Mouse (Mus musculus) midbrain, embryonic 11.5 days (tissue): ENCODE data around the gene Zbtb20. TPM values are rescaled to one million over a fixed set of nuclear protein-coding genes. Genes with fewer than 3 reads are reported as not detected.

Experiments used
- ATAC-seq: fragments of 200-750 bp; cut with Nextera tagmentation; 2 replicates; pipeline ENCODE4 v1.8.0; 2017; ENCODE audit warnings: moderate TSS enrichment, moderate library complexity; ENCODE audit not compliant: low FRiP score
- DNase-seq: peaks from one replicate; pipeline ENCODE4 v3.0.0; 2015; ENCODE audit warnings: low spot score; ENCODE audit errors: missing footprints
- H3K27ac ChIP-seq: fragments of 300-500 bp; sonication (generic); 2 replicates; pipeline ENCODE4 v1.5.1; 2014; ENCODE audit warnings: low read depth, low read length
- H3K27me3 ChIP-seq: fragments of 300-500 bp; sonication (generic); 2 replicates; pipeline ENCODE4 v1.6.1; 2014; ENCODE audit warnings: mild to moderate bottlenecking, low read length, moderate library complexity, mixed read lengths; ENCODE audit not compliant: control insufficient read depth, insufficient read depth
- H3K36me3 ChIP-seq: fragments of 300-500 bp; sonication (generic); 2 replicates; pipeline ENCODE4 v1.6.1; 2014; ENCODE audit warnings: mild to moderate bottlenecking, low read length, moderate library complexity, mixed read lengths; ENCODE audit not compliant: control insufficient read depth, insufficient read depth
- H3K4me1 ChIP-seq: fragments of 300-500 bp; sonication (generic); 2 replicates; pipeline ENCODE4 v1.6.1; 2014; ENCODE audit warnings: low read length; ENCODE audit not compliant: control insufficient read depth, insufficient read depth
- H3K4me2 ChIP-seq: fragments of 300-500 bp; sonication (generic); 2 replicates; pipeline ENCODE4 v1.6.1; 2014; ENCODE audit warnings: mild to moderate bottlenecking, moderate library complexity
- H3K4me3 ChIP-seq: fragments of 300-500 bp; sonication (generic); 2 replicates; pipeline ENCODE4 v1.5.1; 2014; ENCODE audit warnings: low read depth, low read length
- H3K9ac ChIP-seq: fragments of 300-500 bp; sonication (generic); 2 replicates; pipeline ENCODE4 v1.6.1; 2014; ENCODE audit warnings: low read length
- H3K9me3 ChIP-seq: fragments of 300-500 bp; sonication (generic); 2 replicates; pipeline ENCODE4 v1.6.1; 2016; ENCODE audit warnings: low read length; ENCODE audit not compliant: control insufficient read depth
- WGBS: fragments of 180-500 bp; shearing (Covaris S2); extraction: QIAGEN DNeasy Blood & Tissue Kit; methylation state at CpG from one replicate; pipeline ENCODE4 v1.1.7; 2014; 5-methylcytosine and 5-hydroxymethylcytosine counted together
- polyA plus RNA-seq: library from polyadenylated mRNA; unstranded; fragments of >200 nt; fragmentation: Nextera tagmentation; extraction: Ambion mirVana; gene quantifications from 2 replicates; pipeline ENCODE4 v1.2.1, GENCODE M21; 2014

Zbtb20 gene
- polyA plus RNA-seq, 1 experiment from 2014 or later: 45.6 TPM

GRCm38 (mm10) chr16:43256900-43257281 is 381.2 kb downstream of the Zbtb20 start:
- 81% methylated on average over 1 of the region's 1 CpGs for WGBS
- ATAC-seq (no peak), DNase-seq (no peak)
- H3K4me1 ChIP-seq: 0 out of 2 replicates have a peak, but pooled peaks cover 2% of the 10 kb centered on the region
- no peaks in the 10 kb centered on the region for H3K27me3 ChIP-seq
- no peaks in the 10 kb centered on the region for H3K36me3 ChIP-seq
- no peaks in the 10 kb centered on the region for H3K9me3 ChIP-seq
- no peak overlapping the region for H3K27ac ChIP-seq
- H3K4me2 ChIP-seq: no peak overlapping the region
- no peak overlapping the region for H3K4me3 ChIP-seq
- H3K9ac ChIP-seq: no peak overlapping the region

GRCm38 (mm10) chr16:43259466-43259865 is 383.8 kb downstream of the Zbtb20 start:
- Histone ChIP-seq H3K27ac (no peak overlapping the region), H3K4me1 (0 out of 2 replicates have a peak, but pooled peaks cover 2% of the 10 kb centered on the region), H3K4me2 (no peak overlapping the region), H3K9me3 (no peaks in the 10 kb centered on the region), H3K27me3 (no peaks in the 10 kb centered on the region), H3K9ac (no peak overlapping the region), H3K36me3 (no peaks in the 10 kb centered on the region), H3K4me3 (no peak overlapping the region)
- ATAC-seq (no peak), DNase-seq (no peak)
- 71% methylated on average over 1 of the region's 1 CpGs for WGBS

- WGBS: 88% methylated on average over 2 of the region's 2 CpGs
- DNase-seq (no peak), ATAC-seq (no peak)
- Histone ChIP-seq H3K27me3 (no peaks in the 10 kb centered on the region), H3K9ac (no peak overlapping the region), H3K4me1 (0 out of 2 replicates have a peak, but pooled peaks cover 2% of the 10 kb centered on the region), H3K4me3 (no peak overlapping the region), H3K27ac (no peak overlapping the region), H3K9me3 (no peaks in the 10 kb centered on the region), H3K4me2 (no peak overlapping the region), H3K36me3 (no peaks in the 10 kb centered on the region)
These were observed 385.2 kb downstream of the Zbtb20 start for GRCm38 (mm10) chr16:43260862-43261261.

- no peaks in the 10 kb centered on the region for H3K36me3 ChIP-seq
- H3K4me1 ChIP-seq: no peaks in the 10 kb centered on the region
- ATAC-seq: no peak
- no peaks in the 10 kb centered on the region for H3K9me3 ChIP-seq
- H3K4me2 ChIP-seq: no peak overlapping the region
- no peak overlapping the region for H3K9ac ChIP-seq
- no peak overlapping the region for H3K4me3 ChIP-seq
- WGBS: 33% methylated on average over 2 of the region's 2 CpGs
- no peak for DNase-seq
- no peak overlapping the region for H3K27ac ChIP-seq
- no peaks in the 10 kb centered on the region for H3K27me3 ChIP-seq
These were observed 398.4 kb downstream of the Zbtb20 start for GRCm38 (mm10) chr16:43274057-43274595.

GRCm38 (mm10) chr16:43276764-43277163 is 401.1 kb downstream of the Zbtb20 start:
- no peak for DNase-seq
- Histone ChIP-seq H3K27ac (no peak overlapping the region), H3K9me3 (no peaks in the 10 kb centered on the region), H3K4me2 (no peak overlapping the region), H3K9ac (no peak overlapping the region), H3K36me3 (no peaks in the 10 kb centered on the region), H3K27me3 (no peaks in the 10 kb centered on the region), H3K4me3 (no peak overlapping the region), H3K4me1 (no peaks in the 10 kb centered on the region)
- no peak for ATAC-seq
- WGBS: 96% methylated on average over 4 of the region's 4 CpGs

- peak overlapping the region; percentile 30; the same call in 1 of the 2 replicates for H3K27ac ChIP-seq
- H3K9me3 ChIP-seq: no peaks in the 10 kb centered on the region
- DNase-seq (peak; percentile 89), ATAC-seq (peak; percentile 92)
- no peak overlapping the region for H3K4me2 ChIP-seq
- WGBS: 24% methylated on average over 1 of the region's 1 CpGs
- H3K4me3 ChIP-seq: no peak overlapping the region
- H3K9ac ChIP-seq: no peak overlapping the region
- H3K36me3 ChIP-seq: no peaks in the 10 kb centered on the region
- H3K4me1 ChIP-seq: peaks cover 7% of the 10 kb centered on the region
- no peaks in the 10 kb centered on the region for H3K27me3 ChIP-seq
These were observed 410.6 kb downstream of the Zbtb20 start for GRCm38 (mm10) chr16:43286319-43286718.

GRCm38 (mm10) chr16:43286783-43287383 is 411.2 kb downstream of the Zbtb20 start:
- ATAC-seq: peak; percentile 60
- Histone ChIP-seq H3K27me3 (no peaks in the 10 kb centered on the region), H3K9ac (no peak overlapping the region), H3K9me3 (no peaks in the 10 kb centered on the region), H3K4me2 (no peak overlapping the region), H3K4me3 (no peak overlapping the region), H3K27ac (peak overlapping the region; percentile 30; the same call in 1 of the 2 replicates), H3K4me1 (peaks cover 7% of the 10 kb centered on the region), H3K36me3 (no peaks in the 10 kb centered on the region)
- DNase-seq: no peak
- 63% methylated on average over 1 of the region's 1 CpGs for WGBS

GRCm38 (mm10) chr16:43291423-43291822 is 415.7 kb downstream of the Zbtb20 start:
- H3K27me3 ChIP-seq: no peaks in the 10 kb centered on the region
- 74% methylated on average over 3 of the region's 3 CpGs for WGBS
- no peak overlapping the region for H3K4me3 ChIP-seq
- H3K4me2 ChIP-seq: no peak overlapping the region
- ATAC-seq: no peak
- no peaks in the 10 kb centered on the region for H3K9me3 ChIP-seq
- peaks cover 7% of the 10 kb centered on the region for H3K4me1 ChIP-seq
- H3K36me3 ChIP-seq: no peaks in the 10 kb centered on the region
- no peak overlapping the region for H3K27ac ChIP-seq
- H3K9ac ChIP-seq: no peak overlapping the region
- DNase-seq: no peak

- Histone ChIP-seq H3K4me3 (no peak overlapping the region), H3K36me3 (no peaks in the 10 kb centered on the region), H3K9me3 (no peaks in the 10 kb centered on the region), H3K4me2 (no peak overlapping the region), H3K4me1 (peaks cover 5% of the 10 kb centered on the region), H3K27ac (no peak overlapping the region), H3K27me3 (no peaks in the 10 kb centered on the region), H3K9ac (no peak overlapping the region)
- WGBS: 53% methylated on average over 5 of the region's 5 CpGs
- DNase-seq (no peak), ATAC-seq (no peak)
These were observed 422.4 kb downstream of the Zbtb20 start for GRCm38 (mm10) chr16:43297953-43298596.
